Mouse (Mus musculus): ENCODE results near the gene Arel1.

The Arel1 gene

DNA sequence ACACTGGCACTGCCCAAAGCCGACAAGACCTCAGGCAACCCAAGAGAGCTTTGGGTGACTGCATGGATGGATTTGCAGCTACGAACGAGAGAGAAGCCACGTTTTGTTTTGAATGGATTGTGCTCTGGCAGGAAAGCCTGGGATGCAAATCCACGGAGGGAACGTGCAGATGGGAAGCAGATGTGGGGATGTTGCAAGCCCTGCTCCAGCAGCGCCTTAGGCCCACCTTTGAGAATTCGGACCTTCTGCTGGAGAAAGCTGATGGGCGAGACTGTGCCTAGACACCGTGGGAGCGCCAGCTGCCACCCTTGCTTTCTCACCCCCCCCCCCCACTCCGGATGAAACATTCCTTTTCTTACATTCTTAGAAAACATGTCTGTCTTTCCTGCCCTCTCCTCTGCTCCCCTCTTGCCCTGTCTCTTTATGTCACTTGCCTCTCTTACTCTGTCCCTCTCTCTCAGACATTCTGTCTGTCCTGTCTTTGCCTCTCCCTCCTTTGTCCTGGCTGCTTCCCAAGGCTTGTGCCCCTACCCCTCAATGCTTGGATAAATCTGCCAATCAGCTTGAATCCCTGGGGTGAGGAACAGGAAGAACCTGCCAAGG, 63.6 kb downstream of the Arel1 start:
- in situ Hi-C loops (cut with MseI, MboI), result no loop called here

DNA sequence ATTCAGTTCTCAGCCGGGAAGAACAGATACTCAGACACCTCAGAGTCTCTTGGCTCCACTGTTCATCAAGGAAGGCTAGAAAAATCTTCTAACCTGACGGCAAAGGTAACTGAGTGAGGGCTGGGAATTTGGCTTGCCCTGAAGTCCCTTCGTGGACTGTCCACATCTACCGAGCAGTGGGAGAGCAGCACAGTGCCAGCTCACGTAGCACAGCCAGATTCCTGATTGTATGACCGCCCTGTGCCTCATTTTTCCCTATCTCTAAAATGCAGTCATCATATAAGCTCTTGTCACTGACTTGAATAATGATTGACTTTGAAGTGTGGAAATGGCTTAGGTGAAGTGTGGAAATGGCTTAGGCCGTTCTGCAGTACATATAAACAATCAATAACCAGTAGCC, 66.3 kb downstream of the Arel1 start:
- in situ Hi-C loops (cut with MseI, MboI), result no loop called here

DNA sequence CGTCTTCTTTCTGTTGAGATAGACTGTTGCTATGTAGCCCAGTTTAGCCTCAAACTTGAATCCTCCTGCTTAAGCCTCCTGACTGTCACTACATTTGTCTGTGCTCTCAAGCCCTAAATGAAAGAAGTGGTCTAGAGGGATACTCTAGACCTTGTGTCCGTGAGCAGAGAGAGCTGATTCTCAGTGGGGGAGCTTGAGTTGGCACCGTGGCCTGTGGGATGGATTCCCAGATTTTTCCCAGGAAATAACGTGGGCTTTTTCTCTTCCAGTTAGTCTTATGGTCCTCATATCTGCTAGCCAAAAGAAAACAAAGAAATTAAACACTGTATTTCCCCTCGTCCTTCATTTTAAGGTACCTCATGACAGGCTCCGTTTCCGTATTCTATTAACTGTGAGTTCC, 70.4 kb downstream of the Arel1 start:
- in situ Hi-C loops (cut with MseI, MboI), result no loop called here

DNA sequence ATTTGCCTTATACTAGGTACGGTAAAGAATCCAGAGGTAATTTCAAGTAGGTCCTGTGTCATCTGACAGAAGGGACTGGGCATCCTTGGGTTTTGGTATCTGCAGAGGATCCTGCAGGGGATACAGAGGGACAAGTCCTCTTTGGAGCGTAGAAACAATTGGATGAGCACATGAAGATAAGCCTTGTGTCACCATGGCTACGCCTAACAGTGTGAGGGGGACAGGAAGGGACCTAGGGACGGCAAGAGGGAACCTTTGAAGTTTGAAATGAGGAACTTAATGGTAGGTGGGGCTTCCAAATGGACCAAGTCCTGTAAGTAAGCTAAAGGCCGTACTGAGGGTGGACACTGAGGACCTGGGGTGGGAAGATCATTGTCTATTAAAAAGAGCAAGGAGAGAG, 73.4 kb downstream of the Arel1 start:
- in situ Hi-C loops (cut with MseI, MboI), result no loop called here

DNA sequence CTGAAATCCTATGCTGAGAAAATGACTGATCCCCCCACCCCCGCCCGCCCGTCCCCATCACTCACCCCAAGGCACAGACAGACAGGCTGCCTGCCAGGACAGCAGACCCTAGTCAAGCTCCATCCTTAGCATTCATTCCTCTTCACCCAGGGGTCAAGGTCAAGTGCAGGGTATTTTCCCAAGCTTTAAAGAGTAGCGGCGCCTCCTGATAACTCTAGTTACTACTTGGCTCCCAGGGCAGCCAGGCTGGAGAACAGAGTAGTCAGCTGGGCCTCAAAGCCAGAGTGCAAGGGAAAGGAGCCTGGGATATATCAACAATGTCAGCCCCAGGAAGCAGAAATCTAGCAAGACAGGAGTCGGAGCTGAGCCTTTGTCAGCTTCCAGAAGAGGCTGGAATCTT, 74.5 kb downstream of the Arel1 start:
- in situ Hi-C loops (cut with MseI, MboI), result no loop called here

DNA sequence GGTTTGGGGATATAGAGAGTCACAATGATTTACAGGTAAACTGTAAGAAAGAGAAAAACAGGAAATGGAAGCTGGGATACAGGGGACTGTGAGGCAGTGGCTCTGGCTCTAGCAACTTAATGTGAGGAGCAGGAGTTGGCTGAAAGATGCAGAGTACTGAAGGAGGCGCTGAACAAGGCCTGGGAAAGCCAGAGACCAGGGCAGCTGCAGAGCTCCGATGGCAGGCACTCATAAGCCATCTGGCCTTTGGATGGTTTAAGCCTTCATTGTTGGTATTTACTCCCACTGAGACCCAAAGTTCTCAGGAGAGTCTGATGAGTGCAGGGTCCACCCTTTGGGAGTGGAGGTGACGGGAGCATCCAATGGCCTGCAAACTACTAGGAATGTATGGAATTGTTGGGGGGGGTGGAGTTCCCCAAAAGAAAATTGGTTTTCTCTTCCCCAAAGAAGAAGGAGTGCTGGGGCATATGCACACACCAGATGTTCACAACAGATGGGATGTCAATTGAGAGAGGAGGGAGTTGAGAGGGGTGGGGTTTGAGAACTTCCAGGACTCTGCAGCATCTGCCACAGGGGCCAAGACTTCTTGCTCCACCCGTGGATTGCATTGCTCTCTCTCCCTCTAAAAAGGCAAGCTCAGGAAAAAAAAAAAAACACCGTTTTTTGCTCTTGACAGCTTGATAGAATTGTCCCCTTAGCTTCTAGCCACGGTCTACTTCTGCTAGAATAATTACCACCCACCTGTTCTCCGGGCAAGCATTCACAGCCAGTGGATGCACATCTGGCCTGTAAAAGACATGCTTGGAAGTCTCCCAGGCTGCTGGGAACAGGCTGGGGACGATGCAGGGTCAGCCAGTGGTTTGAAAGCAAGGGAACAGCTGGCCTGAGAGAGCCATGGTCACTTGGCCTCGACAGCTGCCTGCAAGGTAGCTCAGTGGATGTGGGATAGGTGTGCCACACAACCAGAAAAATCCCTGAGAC, 76.8 kb downstream of the Arel1 start:
- in situ Hi-C loops (cut with MseI, MboI), result no loop called here

DNA sequence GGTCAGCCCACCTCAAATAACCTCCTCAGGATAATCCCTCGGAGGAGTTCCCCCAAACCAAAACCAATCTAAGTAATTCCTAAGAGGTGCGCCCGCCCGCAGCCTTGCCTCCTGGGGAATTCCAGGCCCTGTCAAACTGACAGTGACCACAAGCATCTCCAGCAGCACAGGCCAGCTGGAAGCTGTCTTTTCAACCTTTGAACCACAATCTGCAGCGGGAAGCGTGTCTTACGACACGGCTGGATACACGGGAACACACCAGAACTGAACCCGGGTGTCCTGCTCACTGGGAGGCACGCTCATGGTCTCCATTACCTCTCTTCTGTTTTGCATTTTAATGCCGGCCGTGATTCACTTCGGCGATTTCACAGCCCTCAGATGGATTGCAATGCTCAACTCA, 80.4 kb downstream of the Arel1 start:
- in situ Hi-C loops (cut with MseI, MboI), result no loop called here

DNA sequence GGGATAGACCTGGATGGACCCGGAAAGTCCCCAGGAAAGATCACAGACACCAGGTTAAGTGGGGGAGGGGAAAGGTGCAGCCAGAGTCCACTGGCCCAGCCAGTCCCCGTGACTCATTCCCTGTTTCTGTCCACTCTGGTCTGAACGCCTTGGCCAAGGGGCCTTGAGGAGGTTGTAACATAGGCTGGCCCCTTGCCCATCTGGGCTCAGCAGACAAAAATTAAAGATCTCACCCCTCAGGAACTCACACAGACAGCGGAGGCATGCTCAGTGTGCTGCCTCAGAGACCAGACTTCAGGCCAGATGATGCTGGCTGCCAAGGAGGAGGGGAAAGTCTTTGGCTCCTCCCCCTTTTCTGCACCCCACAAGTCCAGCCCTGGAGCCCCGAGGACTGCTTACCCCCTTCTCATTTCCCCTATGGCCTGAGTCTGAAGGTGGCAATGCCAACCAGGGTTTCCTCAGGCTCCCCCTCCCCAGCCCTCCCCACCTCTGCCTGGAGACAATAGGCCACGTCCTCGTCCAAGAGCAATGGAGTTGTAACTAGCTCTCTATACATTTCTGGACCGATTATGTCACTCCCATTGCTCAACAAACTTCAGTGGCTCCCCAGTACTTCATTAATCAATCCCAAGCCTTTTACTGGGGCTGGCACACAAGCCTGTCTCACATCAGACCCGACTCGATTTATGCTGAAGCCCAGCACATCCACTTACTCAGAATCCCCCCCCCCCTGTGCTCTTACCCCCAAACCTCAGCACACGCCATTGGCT, 85.4 kb downstream of the Arel1 start:
- in situ Hi-C loops (cut with MseI, MboI), result no loop called here

DNA sequence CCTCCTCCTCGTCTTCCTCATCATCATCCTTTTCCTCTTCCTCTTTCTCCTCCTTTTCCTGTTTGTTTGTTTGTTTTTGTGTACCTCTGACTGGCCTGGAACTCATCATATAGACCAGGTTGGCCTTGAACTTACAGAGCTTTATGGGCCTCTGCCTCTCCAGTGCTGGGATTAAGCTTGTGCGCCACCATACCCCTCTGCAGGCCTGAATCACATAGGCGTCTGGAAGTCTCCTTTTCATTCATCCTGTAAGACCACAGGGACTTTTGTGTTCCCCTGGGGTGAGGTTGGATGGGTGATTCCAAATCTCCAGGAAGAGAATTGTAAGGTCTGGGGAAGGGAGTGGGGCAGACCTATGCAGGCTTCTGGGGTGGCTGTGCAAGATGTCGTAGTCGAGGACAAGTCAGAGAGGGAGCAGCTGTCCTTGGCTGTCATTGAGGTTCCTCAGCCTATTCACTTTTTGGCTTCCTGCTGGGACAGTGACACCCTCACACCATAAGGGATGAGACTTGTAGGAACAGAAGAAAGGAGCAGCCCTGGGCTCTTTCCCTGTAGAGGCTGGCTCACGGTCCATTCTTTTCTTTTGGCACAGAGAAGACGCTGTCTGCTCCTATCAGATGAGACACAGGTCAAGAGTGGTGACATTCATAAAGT, 86.2 kb downstream of the Arel1 start:
- in situ Hi-C loops (cut with MseI, MboI), result no loop called here

DNA sequence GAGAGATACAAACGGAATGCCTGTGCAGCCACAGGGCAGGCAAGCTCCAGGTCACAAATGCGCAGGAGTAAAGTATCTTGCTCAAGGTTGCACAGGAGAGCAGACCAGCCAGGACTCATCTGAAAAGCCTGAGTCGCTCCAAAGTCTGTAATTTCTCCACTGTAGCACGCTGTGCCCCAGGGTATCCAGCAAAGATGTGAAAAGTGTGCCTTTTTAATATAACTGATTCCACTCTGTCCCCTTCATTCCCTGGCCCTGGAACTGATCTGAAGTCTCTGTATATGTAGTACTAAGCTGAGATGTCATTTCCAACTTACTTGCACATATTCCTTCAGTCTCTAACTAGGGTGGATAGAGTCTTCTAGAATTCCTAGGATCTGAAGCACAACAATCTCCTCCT, 87.9 kb downstream of the Arel1 start:
- in situ Hi-C loops (cut with MseI, MboI), result no loop called here

DNA sequence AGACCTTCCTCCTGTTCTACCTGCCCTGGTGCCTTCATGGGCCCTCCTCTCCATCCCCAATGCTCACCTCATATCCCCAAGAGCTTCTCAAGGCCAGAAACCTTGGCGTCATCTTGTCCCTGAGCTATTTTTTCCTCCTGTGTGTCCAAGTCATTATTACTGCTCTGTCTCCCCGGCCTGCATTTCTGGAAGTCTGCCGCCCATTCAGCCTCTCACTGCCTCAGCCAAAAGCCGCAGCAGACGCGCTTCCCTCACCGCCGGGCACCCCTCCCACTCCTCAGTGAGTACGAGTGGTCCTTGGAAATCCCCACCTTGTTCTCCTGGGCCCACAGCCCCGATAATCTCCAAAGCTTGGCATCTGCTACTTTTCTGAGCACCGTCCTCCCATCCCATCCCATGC, 90.6 kb downstream of the Arel1 start:
- in situ Hi-C loops (cut with MseI, MboI), result no loop called here

DNA sequence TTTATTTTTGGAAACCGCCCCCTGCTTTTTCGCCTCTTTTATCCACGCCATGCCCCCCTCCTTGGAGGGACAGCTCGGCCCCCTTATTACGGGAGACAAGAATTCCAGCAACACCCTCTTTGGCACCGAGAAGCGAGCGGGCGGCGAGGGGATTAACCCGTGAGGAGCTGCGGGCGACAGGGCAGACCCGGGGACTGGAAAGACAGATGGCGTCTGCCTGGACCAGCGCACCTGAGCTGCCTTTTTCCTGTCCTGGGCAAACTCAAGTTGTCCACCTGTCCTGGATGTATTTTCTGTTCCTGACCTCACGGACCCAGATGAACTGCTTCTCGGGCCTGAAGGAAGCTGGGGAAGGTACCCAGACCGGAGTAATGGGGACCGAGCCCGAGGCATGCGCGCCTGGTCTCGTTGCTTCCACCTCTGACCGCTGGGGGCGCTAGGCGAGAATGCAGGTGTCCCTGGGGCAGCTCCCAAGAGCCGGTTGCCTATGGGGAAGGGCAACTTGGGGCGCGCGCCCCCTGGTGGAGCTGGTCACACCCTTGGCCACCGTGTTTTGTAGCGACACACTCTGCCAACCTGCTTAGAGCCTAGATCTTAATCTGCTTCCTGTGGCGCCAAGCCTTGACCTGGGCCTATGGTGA, 94.1 kb downstream of the Arel1 start, which contains the start of gene Ltbp2:
TSS of gene Ltbp2 (minus strand) at position 52 of the 641 bp plus-strand sequence.
- in situ Hi-C loops (cut with MseI, MboI), result no loop called here

DNA sequence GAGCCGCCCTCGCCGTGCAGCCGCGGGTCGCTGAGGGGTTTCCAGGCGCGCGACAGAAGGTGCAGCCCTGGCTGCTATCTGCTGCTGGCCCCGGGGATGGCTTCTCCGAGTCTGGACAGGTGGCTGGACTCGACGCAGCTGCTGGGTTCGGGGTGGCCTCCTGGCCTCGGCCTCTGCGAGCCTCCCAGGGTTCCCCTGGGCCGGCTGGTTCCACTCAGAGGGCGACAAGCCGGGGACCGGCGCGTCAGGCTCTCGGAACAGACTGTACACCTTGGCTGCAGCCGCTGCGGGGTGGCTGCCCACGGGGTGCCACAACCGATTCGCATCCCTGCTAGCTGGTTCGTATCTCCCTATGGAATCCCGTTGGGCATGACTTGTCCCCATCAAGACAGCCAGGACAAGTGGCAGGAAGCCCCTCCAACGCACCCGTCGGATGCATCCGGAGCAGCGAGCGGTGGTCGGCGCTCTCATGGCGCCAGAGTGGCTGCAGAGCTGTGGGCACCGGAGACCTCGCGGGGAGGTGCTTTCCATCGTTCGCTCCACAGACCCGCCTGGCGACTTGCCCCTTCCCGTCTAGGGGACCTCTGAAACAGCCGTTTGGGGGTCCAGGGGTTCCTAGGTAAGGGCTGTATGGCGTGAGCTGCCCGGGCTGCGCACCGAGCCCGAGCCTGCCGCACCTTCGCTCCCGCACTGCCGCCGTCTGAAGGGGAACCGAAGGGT, 94.8 kb downstream of the Arel1 start:
- in situ Hi-C loops (cut with MseI, MboI), result no loop called here

DNA sequence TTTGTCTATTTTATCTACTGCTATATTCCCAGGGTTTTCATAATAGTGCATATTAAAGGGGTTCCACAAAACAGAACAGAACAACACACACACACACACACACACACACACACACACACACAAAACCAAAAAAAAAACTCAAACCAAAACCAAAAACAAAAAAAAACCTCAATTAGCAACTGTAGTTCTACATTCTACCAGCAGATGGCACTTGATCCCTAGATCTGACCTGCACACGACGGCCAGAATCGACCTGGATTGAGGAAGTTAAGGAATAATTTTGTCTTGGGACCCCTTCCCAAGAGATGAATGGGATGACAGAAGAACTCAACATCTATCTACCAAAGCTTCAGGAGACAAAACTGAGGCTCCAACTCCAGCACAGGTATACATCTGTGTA, 97.3 kb downstream of the Arel1 start:
- in situ Hi-C loops (cut with MseI, MboI), result no loop called here

DNA sequence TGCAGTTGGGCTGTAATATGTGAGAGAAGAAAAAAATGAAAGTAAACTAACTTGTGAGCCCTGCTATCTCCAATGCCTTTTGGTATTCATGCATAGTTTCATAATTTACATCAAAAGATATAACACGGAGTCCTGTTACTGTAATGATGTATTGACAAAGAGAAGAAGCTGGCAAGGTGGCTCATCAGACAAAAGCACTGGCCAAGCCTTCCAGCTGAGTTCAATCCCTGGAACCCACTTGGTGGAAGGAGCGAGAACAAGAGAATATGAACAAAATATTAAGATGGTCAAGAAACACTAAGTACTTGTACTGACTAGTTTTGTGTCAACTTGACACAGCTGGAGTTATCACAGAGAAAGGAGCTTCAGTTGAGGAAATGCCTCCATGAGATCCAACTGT, 98.4 kb downstream of the Arel1 start:
- in situ Hi-C loops (cut with MseI, MboI), result no loop called here
